Mouse (Mus musculus) kidney, postnatal 36 days (tissue): Measurements from ENCODE around the gene Prss23.

Source experiments
- DNase-seq, 2 experiments: peaks; one replicate each; pipeline ENCODE4 v3.0.0; 2021 to 2022; ENCODE audit warnings: mixed read lengths in 2 of 2

The Prss23 gene

GRCm38 (mm10) chr7:89499516-89500307 is 27.3 kb downstream of the Prss23 start:
- peak; percentile 68 to 74 for DNase-seq

GRCm38 (mm10) chr7:89483769-89484568 is 43.0 kb downstream of the Prss23 start:
- DNase-seq: no peak

GRCm38 (mm10) chr7:89481723-89482122 is 45.3 kb downstream of the Prss23 start:
- DNase-seq: peak; percentile 46 to 48

- DNase-seq: peak; percentile 56 to 63
Measured at GRCm38 (mm10) chr7:89478490-89478889, 48.5 kb downstream of the Prss23 start.

- peak; percentile 27 to 65 for DNase-seq
Measured at GRCm38 (mm10) chr7:89477294-89477999, 49.5 kb downstream of the Prss23 start.

GRCm38 (mm10) chr7:89473442-89473841 is 53.5 kb downstream of the Prss23 start:
- peak; percentile 40 to 48 for DNase-seq

- DNase-seq: no peak
Measured at GRCm38 (mm10) chr7:89463775-89464592, 63.0 kb downstream of the Prss23 start.

GRCm38 (mm10) chr7:89463246-89463645 is 63.7 kb downstream of the Prss23 start:
- peak; percentile 42 to 74 for DNase-seq

- DNase-seq: no peak
Measured at GRCm38 (mm10) chr7:89462646-89463207, 64.3 kb downstream of the Prss23 start.

GRCm38 (mm10) chr7:89461351-89461750 is 65.6 kb downstream of the Prss23 start:
- DNase-seq: no peak

- DNase-seq: no peak
Measured at GRCm38 (mm10) chr7:89460911-89461310, 66.1 kb downstream of the Prss23 start.

GRCm38 (mm10) chr7:89459691-89460090 is 67.3 kb downstream of the Prss23 start:
- no peak for DNase-seq
